Mouse (Mus musculus) ES-Bruce4 (cell line): ENCODE measurements at regions not wholly inside any gene's neighbourhood (a gene's known extent, or its start where the extent isn't known, plus 50 kb on each side); places are given as distances from the start of the nearest gene placed in this dataset.
"Not testable (repeated sequence)": the region's sequence is repeated elsewhere in the genome, so short reads cannot be mapped to it uniquely, and the experiment has no call there.

Experiments used
- H3K27ac ChIP-seq: 2 replicates; pipeline ENCODE4 v1.5.1; 2012; ENCODE audit warnings: low read length, inconsistent platforms; ENCODE audit not compliant: insufficient read depth
- H3K27me3 ChIP-seq: 2 replicates; pipeline ENCODE4 v1.6.1; 2012; ENCODE audit warnings: mild to moderate bottlenecking, low read length, inconsistent platforms; ENCODE audit not compliant: control insufficient read depth, poor library complexity, insufficient read depth, severe bottlenecking
- H3K36me3 ChIP-seq: 2 replicates; pipeline ENCODE4 v1.6.1; 2012; ENCODE audit warnings: inconsistent platforms, mild to moderate bottlenecking, low read length, moderate library complexity; ENCODE audit not compliant: control insufficient read depth, poor library complexity, insufficient read depth, severe bottlenecking
- H3K4me1 ChIP-seq: one replicate; pipeline ENCODE4 v1.8.1; 2011; ENCODE audit warnings: low read length; ENCODE audit not compliant: control insufficient read depth, insufficient read depth
- H3K4me3 ChIP-seq: 2 replicates; pipeline ENCODE4 v1.5.1; 2011; ENCODE audit warnings: low read depth, mild to moderate bottlenecking, low read length
- H3K9ac ChIP-seq: 2 replicates; pipeline ENCODE4 v1.6.1; 2012; ENCODE audit warnings: low read depth, mild to moderate bottlenecking, inconsistent platforms; ENCODE audit not compliant: poor library complexity, severe bottlenecking
- H3K9me3 ChIP-seq: replicated peaks from 2 replicates; pipeline ENCODE4 v1.6.1; 2012; ENCODE audit warnings: mild to moderate bottlenecking, low read length, inconsistent platforms; ENCODE audit not compliant: control insufficient read depth, poor library complexity, insufficient read depth, severe bottlenecking
- CTCF ChIP-seq: IDR thresholded peaks from one replicate; pipeline ENCODE4 v1.8.1; 2011; ENCODE audit warnings: low read depth, low read length
- EP300 ChIP-seq: IDR thresholded peaks from 2 replicates; pipeline ENCODE4 v1.6.1; 2011; ENCODE audit warnings: low read depth, low read length; ENCODE audit not compliant: insufficient read depth
- POLR2A ChIP-seq: IDR thresholded peaks from one replicate; pipeline ENCODE4 v1.8.1; 2011; ENCODE audit warnings: low read length; ENCODE audit not compliant: insufficient read depth

DNA sequence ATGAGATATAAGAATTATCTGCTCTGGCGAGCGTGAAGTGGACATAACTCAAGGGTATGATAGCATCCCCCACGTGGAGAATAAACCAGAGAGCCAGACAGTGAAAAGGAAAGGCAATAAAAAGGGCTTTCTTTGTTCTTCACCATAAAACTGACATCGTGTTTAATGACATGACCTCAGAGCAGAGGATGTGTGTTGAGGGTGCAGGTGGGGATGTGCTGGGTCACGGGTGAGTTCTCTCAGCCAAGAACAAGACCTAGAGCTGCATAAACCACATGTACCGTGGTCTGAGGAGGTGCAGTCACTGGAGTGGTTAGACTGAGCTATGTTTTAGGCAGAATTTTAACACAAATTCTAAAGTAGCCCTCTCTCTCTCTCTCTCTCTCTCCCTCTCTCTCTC lies 247.9 kb downstream of the Glrx3 start:
- TF ChIP-seq EP300 (no peak), POLR2A (no peak), CTCF (no peak)
- Histone ChIP-seq H3K27me3 (no peaks in the 10 kb centered on the region), H3K9ac (no peak overlapping the region), H3K9me3 (no peaks in the 10 kb centered on the region), H3K27ac (no peak overlapping the region), H3K36me3 (no peaks in the 10 kb centered on the region), H3K4me1 (no peaks in the 10 kb centered on the region), H3K4me3 (no peak overlapping the region)

DNA sequence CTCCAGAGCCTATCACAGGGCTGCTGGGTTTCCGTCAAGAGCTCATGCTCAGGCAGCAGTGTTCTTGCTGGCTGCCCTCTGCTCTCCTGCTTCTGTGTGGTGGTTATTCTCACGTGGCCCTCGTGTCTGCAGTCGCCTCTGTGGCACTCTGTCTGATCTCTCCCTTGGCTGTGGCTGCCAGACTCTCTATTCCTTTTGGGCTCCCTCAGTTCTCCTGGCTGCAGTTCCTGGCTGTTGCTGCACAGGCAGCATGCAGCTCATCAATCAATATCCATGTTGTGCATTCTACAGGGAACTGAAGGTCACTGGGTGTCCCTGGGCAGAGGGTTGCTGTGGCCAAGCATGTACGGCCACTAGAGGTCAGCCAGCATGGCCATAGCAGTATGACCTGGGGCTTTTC lies 259.4 kb downstream of the Glrx3 start:
- H3K4me3 ChIP-seq: no peak overlapping the region
- no peaks in the 10 kb centered on the region; the same call in 1 of the 2 replicates for H3K27me3 ChIP-seq
- H3K27ac ChIP-seq: no peak overlapping the region
- H3K9ac ChIP-seq: no peak overlapping the region
- H3K4me1 ChIP-seq: no peaks in the 10 kb centered on the region
- TF ChIP-seq CTCF (no peak), POLR2A (no peak), EP300 (no peak)
- no peaks in the 10 kb centered on the region for H3K36me3 ChIP-seq
- H3K9me3 ChIP-seq: peaks cover 11% of the 10 kb centered on the region

DNA sequence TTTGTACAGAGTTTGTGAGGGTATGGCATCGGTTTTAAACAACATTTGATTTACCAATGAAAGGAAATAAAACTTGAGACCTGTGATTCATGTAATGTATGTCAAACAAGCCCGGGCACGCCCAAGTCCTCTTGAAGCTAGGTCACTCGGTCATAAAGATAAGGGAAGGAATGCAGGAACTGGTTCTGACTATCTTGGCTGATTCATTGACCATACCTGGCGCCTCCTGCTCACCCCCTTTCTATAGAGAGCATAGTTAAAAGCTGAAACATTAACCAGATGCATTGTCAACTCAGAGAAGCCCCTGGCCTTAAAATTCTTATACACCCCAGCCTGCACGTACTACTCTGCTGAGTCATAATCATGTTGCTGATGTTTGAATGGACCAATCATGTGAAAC lies 261.1 kb downstream of the Glrx3 start:
- not testable (repeated sequence) for H3K27ac ChIP-seq, H3K36me3 ChIP-seq, H3K4me3 ChIP-seq, H3K9ac ChIP-seq, H3K27me3 ChIP-seq, H3K4me1 ChIP-seq
- H3K9me3 ChIP-seq: peaks cover 11% of the 10 kb centered on the region

DNA sequence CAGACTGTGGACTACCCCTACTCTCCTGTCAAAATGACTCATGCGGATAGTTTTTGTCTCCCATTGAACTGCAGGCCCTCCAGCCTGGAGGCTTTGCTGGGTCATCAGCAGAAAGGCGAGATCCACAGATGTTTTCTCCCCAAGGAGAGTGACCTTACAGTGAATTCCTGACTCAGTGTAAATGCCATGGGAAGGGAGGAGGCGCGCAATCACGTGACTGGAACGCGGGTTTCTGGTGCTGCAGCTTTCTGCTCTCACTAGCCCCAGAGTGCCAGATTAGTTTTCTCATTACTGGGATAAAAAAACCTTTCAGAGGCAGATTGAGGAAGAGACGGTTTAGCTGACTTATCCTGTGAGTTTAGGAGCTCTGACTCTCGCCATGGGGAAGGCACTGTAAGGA lies 275.4 kb downstream of the Glrx3 start:
- TF ChIP-seq POLR2A (no peak), EP300 (no peak)
- Histone ChIP-seq H3K4me3 (no peak overlapping the region), H3K27ac (no peak overlapping the region), H3K27me3 (no peaks in the 10 kb centered on the region), H3K9me3 (no peaks in the 10 kb centered on the region; the same call in 1 of the 2 replicates), H3K4me1 (no peaks in the 10 kb centered on the region), H3K9ac (no peak overlapping the region), H3K36me3 (no peaks in the 10 kb centered on the region)

DNA sequence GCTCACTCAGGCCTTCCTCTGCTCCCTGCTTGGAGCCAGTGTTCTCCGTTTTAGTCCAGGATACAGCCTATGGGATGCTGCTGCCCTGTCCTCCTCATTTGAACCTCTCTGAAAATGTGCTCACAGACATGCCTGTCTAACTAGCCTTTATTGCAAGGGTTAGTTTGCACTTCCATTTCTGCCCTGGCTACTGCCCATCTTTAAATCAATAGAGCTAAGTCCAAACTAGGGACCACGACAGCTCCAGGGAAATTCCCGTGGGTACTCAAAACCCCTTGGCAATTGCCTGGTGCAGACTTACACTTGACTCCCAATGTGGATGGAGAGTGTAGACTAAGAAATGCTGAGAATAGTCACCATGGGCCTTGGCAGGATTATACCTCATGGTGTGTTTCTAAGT lies 276.4 kb downstream of the Glrx3 start:
- Histone ChIP-seq H3K27ac (no peak overlapping the region), H3K36me3 (no peaks in the 10 kb centered on the region)
- TF ChIP-seq EP300 (no peak), CTCF (no peak), POLR2A (no peak)

DNA sequence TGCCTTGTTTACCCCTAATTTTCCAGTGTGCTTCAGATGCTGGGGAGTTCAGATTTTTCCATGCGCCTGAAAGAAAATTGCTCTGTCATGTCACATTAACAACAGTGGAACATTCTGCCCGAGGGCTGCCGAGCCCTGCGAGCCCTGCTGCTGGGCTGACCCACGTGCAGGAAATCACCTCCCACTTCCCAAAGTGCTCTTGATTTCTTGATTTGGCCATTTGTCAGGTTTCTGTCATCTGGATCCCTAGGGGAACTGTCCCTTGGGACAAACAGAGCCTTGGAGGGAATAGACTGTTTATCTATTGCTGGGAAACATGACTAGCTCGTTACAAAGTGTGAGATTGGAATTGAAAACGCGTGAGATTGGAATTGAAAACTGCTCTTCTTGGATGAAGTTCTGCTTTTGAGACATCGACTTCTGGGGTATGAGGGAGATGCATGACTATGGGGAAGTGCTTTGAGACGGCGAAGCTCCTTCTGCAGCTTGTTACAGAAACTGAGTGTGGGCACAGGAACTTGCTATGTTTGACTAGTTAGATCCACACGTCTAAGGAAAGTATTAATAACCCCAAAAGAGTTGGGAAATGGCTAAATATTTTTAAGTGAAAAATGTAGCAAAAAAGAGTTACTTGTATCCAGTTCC lies 277.0 kb downstream of the Glrx3 start:
- Histone ChIP-seq H3K27ac (no peak overlapping the region), H3K9ac (no peak overlapping the region), H3K4me1 (no peaks in the 10 kb centered on the region), H3K4me3 (no peak overlapping the region), H3K36me3 (no peaks in the 10 kb centered on the region), H3K9me3 (no peaks in the 10 kb centered on the region; the same call in 1 of the 2 replicates), H3K27me3 (no peaks in the 10 kb centered on the region)
- no peak for TF ChIP-seq POLR2A
- TF ChIP-seq CTCF: no peak
- TF ChIP-seq EP300: no peak

More for the DNA sequence above, 276.4 kb downstream of the Glrx3 start:
- H3K9ac ChIP-seq: no peak overlapping the region
- no peaks in the 10 kb centered on the region for H3K4me1 ChIP-seq
- H3K4me3 ChIP-seq: no peak overlapping the region
- H3K27me3 ChIP-seq: no peaks in the 10 kb centered on the region
- H3K9me3 ChIP-seq: no peaks in the 10 kb centered on the region; the same call in 1 of the 2 replicates
